Mouse (Mus musculus) ovary, postnatal 14 days (tissue): ENCODE measurements around the gene Atg4d.
"Not testable (repeated sequence)": the region's sequence is repeated elsewhere in the genome, so short reads cannot be mapped to it uniquely, and the experiment has no call there.

Source experiments
- DNase-seq: peaks from one replicate; pipeline ENCODE4 v3.0.0; 2022; ENCODE audit warnings: low spot score

The Atg4d gene

GRCm38 (mm10) chr9:21265000-21265561 lies at the start of gene Atg4d:
Atg4d (plus strand) TSS chr9:21265293.
- peak; percentile 97 for DNase-seq

DNA sequence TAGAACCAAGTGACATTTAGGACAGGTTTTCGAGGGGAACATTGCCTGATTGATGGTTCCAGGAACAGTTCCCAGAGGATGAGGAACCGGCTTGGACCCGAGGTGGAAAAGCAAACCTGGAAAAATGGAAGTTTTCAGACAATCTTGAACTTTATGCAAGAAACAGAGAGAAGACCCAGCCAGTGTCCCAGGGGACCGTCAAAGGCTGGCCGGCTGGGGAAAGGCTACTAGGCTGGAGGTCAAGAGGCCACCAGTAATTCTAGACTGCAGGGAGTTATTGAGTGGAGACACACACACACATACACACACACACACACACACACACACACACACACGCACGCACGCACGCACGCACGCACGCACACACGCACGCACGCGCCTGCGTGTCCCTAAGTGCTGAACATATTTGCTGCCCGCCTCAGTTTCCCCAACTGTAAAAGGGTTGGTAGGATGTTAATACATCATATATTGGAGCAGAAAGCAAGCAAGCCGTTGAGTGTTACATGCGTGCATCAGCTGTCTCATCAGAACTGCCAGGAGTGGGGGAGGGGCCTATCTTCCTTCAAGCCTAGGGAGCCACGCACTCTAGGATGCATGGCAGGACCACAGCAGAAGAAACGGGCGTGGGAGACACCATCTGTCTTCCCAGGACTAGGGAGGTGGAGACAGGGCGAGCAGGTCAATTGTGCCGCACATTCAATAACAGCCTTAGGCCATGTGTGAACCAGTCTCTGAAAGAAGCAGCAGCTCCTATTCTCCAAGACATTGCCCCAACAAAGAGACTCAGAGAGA lies 48.8 kb upstream of the Atg4d start:
- no peak for DNase-seq

- DNase-seq, result no peak
These were observed 45.3 kb upstream of the Atg4d start for GRCm38 (mm10) chr9:21219820-21220219.

GRCm38 (mm10) chr9:21220490-21221382 lies 44.4 kb upstream of the Atg4d start:
- DNase-seq, result peak; percentile 91

DNA sequence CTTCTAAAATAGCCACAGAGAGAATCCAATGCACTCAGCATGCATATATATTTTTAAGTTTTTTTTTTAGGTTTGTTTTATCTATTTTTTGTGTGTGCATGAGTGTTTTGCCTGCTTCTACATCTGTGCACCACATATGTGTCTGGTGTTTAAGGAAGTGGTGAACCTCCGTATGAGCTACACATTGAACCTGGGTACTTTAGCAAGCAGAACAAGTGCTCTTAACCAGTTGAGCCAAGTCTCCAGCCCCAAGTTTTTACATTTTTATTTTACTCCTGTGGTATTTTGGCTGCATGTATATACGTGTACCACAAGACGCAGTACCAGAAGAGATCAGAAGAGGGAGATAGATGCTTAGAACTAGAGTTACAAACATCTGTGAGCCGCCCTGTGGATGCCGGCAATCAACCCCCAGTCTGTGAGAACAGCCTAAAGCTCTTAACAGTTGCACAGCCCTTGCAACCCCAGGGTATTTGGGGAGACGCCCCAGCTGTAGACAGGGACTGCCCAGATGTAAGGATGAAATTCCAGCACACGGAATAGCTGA lies 43.6 kb upstream of the Atg4d start:
- no peak for DNase-seq

- not testable (repeated sequence) for DNase-seq
These were observed 41.6 kb upstream of the Atg4d start for GRCm38 (mm10) chr9:21223490-21223889.

DNA sequence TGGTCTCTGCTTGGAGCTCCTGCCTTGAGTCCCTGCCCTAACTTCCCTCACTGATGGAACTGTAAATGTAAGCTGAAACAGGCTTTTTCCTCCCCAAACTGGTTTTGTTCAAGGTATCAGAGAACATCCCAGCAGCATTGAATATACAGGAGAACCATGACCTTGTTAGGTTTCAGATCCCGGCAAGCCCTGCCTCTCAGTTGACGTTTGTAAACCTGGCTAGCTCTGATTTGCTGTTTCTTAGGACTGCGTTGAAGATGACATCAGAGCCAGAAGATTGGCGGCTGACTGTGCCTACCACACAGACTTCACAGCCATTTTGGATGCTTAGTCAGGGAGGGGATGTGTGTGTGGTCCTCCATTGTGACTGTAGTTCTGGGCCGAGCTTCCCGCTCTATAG lies 41.2 kb upstream of the Atg4d start:
- no peak for DNase-seq

- DNase-seq, result no peak
These were observed 40.3 kb upstream of the Atg4d start for GRCm38 (mm10) chr9:21224576-21225414.

GRCm38 (mm10) chr9:21225415-21225758 lies 39.7 kb upstream of the Atg4d start:
- no peak for DNase-seq

- DNase-seq, result no peak
These were observed 37.8 kb upstream of the Atg4d start for GRCm38 (mm10) chr9:21227342-21227741.

DNA sequence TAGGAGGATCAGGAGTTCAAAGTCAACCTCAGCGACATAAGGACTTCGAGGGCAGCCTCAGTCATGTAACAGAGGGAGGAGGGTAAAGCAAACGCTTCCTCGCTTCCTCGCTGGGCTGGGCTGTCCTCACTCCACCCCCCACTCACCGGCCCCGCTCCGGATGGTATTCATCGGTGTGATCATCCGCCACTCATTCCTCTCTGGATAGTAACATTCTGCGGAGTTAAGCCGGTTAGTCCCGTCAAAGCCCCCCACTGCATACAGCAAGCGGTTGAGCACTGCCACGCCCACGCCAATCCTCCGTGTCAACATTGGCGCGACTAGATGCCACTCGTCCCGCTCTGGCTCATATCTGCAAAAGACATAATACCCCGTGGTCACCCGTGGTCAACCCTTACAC lies 33.5 kb upstream of the Atg4d start:
- no peak for DNase-seq

DNA sequence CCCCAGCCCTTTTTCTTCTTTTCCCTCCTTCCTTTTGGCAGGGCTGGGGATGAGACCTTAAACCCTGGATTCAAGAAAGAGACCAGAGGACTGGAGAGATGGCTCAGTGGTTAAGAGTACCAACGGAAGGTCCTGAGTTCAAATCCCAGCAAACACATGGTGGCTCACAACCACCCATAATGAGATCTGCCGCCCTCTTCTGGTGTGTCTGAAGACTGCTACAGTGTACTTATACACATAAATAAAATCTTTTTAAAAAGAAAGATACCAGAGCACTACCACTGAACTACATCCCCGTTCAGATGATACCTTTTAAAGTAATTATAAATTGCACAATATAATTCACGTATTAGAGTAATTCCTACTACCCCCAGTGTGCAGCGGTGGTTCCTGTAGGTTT lies 32.2 kb upstream of the Atg4d start:
- DNase-seq, result no peak

DNA sequence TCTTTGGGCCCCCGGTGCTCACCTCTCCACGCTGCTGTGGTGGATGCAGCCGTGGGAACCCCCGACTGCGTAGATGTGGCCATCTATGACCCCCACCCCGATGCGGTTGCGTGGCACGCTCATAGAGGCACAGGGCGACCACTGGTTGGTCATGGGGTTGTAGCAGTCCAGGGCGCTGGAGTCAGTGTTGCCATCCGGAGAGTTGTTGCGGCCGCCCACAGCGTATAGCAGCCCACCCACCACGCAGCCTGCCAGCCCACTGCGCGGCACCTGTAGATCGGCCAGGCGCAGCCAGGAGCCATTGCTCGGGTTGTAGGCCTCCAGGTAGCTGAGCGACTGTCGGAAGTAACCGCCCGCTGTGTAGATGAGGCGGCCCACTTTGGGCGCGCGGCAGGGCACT lies 31.7 kb upstream of the Atg4d start:
- DNase-seq, result no peak

DNA sequence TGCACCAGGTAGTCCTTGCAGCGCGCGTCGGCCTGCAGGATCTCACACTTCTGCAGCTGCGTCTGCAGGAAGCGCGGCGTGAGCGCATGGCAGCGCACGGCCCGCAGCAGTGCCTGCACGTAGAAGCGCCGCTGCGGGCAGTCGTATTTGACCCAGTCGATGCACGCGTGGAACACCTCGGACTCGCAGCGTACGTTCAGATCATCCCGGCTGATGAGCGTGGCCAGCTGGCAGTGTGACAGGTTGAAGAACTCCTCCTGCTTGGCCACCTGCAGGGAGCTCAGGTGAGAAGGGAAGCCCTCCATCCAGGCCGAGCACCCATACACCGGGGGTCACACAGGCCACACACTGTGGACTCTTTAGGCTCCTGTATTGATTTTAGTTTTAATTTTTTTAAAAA lies 31.3 kb upstream of the Atg4d start:
- DNase-seq, result no peak

GRCm38 (mm10) chr9:21235341-21235740 lies 29.8 kb upstream of the Atg4d start:
- DNase-seq, result no peak

- DNase-seq, result no peak
These were observed 28.1 kb upstream of the Atg4d start for GRCm38 (mm10) chr9:21236991-21237367.

DNA sequence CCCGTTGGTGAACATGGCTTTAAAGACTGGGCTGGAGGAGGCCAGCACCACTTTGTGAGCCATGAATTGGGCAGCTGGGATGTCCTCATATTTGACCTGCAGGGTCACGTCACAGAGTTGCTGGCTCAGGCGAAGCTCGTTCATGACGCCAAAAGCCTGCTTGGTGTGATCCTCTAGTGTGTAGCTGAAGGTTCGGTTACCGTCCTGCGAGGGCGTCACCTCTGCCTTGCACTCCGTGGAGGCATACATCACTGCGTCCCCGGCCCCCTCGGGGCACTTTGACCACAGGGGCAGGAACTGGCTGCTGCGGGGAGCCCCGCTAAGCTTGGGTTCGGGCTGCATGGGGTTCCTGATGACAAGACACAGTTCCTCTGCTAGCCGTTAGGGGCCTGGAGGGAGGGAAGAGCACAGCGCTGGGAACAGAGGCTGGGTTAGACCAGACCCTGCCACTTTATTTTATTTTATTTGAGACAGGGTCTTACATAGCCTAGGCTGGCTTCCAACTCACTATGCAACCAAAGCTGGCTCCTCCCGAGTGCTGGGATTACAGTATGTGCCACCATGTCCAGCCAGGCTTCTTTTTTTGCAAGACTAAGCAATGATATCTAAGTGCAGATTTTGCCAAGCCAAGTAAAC lies 27.6 kb upstream of the Atg4d start:
- DNase-seq, result peak; percentile 23

DNA sequence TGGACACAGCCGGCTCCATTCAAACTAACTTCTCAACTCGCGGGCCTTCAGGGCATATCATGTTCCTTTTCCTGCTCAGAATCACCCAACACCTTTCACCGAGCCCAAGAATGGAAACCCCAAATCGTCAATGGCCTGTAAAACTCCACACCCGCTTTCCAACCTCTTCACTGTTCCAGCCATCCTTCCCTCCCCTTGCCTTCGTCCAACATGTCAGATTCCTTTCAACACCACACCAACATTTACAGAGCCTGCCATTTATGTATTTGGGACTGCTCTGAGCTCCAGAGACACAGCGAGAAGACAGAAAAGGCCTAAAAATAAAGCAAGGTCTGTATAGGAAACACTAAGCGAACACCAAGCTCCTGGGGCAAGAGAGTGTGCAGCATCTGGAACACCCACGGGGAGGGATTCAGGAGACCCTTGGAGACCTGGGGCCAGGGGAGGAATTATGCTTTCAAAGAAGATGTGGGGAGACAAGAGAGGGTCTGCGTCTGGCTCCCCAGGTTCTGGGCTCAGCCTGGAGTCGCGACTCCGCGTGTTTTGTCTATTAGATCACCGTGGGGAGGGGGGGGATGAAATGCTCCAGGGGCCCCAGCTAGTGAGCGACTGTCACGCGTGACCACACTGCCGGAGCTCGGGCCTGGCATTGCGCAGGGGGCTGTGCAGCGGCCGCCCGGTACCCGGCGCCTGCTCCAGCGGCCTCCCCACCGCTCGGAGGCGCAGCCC lies 26.9 kb upstream of the Atg4d start:
- DNase-seq, result no peak

- DNase-seq, result peak; percentile 72
These were observed 26.2 kb upstream of the Atg4d start, which contains the start of gene Keap1 for GRCm38 (mm10) chr9:21238733-21239464. Keap1 (minus strand) TSS chr9:21239361.

DNA sequence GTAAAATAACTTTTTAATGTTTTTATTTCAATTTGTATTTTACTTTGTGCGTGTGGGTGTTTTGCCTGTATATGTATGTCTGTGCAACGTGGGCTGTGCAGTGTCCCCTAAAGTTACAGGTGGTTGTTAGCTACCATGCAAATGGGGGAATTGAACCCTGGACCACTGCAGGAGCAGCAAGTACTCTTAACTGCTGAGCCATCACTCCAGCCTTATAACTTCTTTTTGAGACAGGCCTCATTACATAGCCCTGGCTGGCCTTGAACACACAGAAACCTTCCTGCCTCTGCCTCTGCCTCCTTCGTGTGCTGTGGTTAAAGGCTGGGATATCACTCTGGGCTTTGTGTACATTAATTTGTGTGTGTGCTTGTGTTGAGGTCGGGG lies 25.6 kb upstream of the Atg4d start:
- no peak for DNase-seq
